Mouse (Mus musculus) CD4-positive naive resting alpha-beta T cell, adult 76 days (primary cell): ENCODE measurements around the gene Bsn. TPM values are rescaled to one million over a fixed set of nuclear protein-coding genes. Genes with fewer than 3 reads are reported as not detected.

Experiments used
- total RNA-seq: library from RNA; stranded (reverse); gene quantifications from one replicate; pipeline ENCODE4 v1.2.4, GENCODE M21; 2023

Bsn gene
- 0.50 TPM for total RNA-seq

DNA sequence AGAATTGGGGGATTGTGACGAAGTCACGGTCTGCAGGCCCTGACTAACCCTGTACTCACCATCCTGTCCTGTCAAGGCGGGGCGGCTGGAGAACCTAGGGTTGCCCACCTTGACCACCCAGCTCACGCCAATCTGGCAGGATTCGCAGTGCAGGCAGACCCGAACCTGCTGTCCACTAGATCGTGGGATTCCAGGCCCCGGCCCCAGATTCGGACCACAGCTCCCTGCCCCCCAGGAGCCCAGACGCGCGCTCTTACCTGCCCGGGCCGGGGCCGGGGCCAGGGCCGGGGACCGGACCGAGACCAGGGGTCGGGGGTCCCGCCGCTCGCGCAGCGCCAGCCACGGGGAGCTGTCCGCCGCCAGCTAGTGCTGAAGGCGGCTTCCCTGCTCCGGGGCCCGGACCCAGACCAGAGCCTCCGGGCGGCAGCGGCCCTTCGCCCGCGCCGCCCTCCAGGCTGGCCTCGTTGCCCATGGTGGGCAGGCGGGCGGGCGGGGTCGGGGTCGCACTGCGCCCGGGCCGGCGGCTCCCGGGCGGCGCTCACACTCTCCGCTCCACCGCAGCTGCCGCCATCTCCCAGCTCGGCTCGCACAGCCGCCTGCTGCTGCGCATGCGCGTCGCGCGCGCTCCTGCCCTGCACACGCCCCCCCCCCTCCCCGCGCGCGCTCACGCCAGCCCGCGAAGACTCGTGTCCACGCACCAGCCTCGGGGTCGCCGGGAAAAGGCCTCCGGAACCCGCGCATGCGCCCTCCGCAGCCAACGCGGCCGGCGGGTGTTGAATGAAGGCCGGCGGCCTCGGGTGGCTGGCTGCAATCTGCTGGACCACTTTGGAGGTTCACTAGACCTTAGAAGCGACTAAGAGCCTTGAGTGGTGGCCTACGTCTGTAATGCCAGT is at the start of gene Bsn:
TSS of gene Bsn (minus strand) at position 598 of the 893 bp plus-strand sequence.

DNA sequence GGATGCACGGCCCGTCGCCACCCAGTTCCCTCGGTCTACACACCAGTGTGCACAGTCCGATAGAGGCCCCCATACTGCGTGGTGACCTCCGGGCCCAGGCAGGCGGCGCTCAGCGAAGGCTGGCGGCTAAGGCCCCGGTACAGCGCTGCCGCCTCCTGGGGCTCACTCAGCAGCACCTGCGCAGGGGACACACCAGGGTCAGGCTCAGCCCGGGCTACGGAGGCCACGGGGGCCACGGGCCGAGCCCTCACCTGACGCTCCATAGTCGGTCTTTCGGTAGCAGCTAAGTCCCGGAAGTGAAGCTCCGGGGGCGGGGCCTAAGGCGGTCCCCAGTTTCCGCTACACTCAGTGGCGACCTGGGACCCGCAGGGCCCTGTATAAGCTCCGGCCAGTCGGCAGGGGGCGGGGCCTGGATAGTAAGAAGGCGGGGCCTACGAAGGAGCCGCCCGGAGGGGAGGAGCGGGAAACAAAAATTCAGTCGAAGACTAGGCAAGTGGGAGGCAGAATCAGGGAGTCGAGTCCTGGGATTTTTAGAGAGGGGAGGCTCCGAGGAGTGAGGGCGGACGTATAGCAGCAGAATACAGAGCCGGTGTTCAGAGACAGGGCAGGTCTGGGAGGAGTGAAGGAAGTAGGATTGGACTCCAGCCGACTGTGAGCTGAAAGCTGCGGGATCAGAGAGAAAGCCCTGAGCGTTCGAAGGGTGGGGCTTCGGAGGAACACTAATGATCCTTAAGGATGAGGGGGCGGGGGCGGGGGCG is 95.8 kb downstream of the Bsn start, which contains the start of gene Apeh:
TSS of gene Apeh (minus strand) at position 423 of the 758 bp plus-strand sequence.

DNA sequence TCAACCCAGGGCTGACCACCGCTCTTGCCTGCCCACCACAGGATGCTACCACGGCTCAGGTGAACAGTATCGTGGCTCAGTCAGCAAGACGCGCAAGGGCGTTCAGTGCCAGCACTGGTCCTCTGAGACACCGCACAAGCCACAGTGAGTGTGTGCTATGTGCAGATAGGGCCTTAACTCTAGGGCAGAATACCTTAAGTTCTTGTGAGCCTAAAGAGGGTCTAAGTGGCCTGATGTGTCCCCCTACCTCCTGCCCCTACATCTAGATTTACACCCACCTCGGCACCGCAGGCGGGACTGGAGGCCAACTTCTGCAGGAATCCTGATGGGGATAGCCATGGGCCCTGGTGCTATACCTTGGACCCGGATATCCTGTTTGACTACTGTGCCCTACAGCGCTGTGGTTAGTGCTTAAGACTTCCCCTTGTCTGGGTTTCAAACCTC is 107.2 kb downstream of the Bsn start, which contains the start of gene Rnf123:
TSS of gene Rnf123 (minus strand) at position 359 of the 444 bp plus-strand sequence.

DNA sequence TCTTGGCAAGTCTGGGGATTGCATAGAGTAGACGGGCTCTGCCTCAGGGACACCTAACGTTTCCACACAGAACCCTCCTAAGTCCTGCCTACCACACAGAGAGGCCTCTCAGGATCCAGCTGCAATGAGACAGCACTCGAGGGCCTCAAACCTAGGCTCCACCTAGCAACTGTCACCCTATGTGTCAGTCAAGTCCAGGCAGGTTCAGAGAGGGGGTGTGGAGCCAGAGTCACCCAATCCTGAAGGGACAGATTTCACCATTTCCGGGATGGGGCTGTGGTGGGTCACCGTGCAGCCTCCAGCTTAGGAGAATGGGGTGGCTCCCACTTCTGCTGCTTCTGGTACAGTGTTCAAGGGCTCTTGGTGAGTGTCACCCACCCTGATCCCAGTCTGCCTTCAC is 110.0 kb downstream of the Bsn start, which contains the start of gene Mst1:
TSS of gene Mst1 (plus strand) at position 269 of the 400 bp plus-strand sequence.

DNA sequence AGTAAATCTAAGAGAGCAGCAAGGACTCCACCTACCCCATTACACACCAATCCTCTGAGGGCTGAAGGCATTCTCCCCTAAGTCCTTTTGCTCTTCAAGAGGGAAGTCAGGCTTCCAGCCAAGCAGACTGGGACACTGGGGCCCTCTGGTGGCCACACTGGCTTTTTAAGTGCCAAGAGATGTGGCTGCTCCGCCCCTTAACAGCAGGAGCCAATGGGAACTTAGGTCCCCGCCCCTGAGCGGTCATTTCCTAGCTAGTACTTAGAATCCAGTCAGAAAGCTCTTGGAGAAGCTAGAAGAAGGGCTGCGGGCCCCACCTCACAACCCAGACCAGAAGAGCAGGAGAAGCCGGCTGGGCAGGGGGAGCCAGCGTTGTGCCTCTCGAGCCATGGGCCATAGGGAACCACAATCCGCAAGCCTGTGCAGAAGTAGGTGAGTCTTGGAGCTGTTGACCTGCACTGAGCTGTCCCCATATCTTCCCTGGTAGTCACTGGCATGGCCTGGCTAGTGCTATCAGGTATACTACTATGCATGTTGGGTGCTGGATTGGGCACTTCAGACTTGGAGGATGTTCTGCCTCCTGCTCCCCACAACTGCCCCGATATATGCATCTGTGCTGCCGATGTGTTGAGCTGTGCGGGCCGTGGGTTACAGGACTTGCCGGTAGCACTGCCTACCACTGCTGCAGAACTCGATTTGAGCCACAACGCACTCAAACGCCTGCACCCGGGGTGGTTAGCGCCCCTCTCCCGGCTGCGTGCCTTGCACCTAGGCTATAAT is 137.1 kb downstream of the Bsn start, which contains the start of gene Amigo3:
TSS of gene Amigo3 (plus strand) at position 275 of the 780 bp plus-strand sequence.

DNA sequence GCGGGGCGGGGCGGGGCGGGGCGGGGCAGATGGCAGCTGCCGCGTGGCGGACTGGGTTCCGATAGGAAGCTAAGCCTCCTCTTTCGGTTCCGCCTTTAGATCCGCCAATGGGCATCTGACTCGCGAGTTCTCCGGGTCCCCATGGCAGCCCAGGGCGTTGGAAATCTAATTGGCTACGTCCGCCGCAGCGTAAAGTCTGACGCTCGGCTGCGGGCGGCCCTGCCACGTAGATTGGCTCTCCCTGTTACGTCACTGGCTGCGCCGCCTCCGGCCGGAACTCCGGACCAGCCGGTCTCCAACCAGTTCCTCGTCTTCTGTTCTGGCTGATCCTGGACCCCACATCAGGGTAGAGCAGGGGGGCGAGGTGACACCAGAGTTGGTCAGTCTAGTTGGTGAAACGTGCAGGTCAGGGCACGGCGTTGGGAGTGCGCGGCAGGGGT is 141.1 kb downstream of the Bsn start, which contains the start of gene Gmppb:
TSS of gene Gmppb (plus strand) at position 227 of the 440 bp plus-strand sequence.

Other genes starting within 250 kb of the Bsn start
- gene Traip, start 240.2 kb downstream of the Bsn start, total RNA-seq = 7.0 TPM
- gene Uba7, start 214.9 kb downstream of the Bsn start, total RNA-seq = 171 TPM
- gene Gm20661, start 207.3 kb downstream of the Bsn start, total RNA-seq = 1.1 TPM
- not detected for gene Inka1, start 204.5 kb downstream of the Bsn start, total RNA-seq
- 2.6 TPM for gene Cdhr4, start 197.9 kb downstream of the Bsn start, total RNA-seq
- gene Gm20662, start 194.0 kb downstream of the Bsn start, total RNA-seq = 7.3 TPM
- gene Ip6k1, start 187.9 kb downstream of the Bsn start, total RNA-seq = 133 TPM
- gene Gmppb, start 141.1 kb downstream of the Bsn start, total RNA-seq = 23.7 TPM
- 5.9 TPM for gene Amigo3, start 137.2 kb downstream of the Bsn start, total RNA-seq
- gene Mst1, start 109.9 kb downstream of the Bsn start, total RNA-seq = 0.26 TPM
- 172 TPM for gene Rnf123, start 107.0 kb downstream of the Bsn start, total RNA-seq
- 121 TPM for gene Apeh, start 95.8 kb downstream of the Bsn start, total RNA-seq
- gene Dag1, start 73.6 kb upstream of the Bsn start, total RNA-seq = 21.3 TPM
- 2.4 TPM for gene Nicn1, start 100.0 kb upstream of the Bsn start, total RNA-seq
- 1.4 TPM for gene Amt, start 106.5 kb upstream of the Bsn start, total RNA-seq
- 371 TPM for gene Rhoa, start 115.7 kb upstream of the Bsn start, total RNA-seq
- gene Tcta, start 115.8 kb upstream of the Bsn start, total RNA-seq = 7.6 TPM
- gene Gpx1, start 148.5 kb upstream of the Bsn start, total RNA-seq = 164 TPM
- 142 TPM for gene Usp4, start 157.5 kb upstream of the Bsn start, total RNA-seq
- gene 1700102P08Rik, start 202.4 kb upstream of the Bsn start, total RNA-seq = 4.2 TPM
- gene Ccdc36, start 238.1 kb upstream of the Bsn start, total RNA-seq = not detected
- not detected for gene BC048562, start 246.1 kb upstream of the Bsn start, total RNA-seq